Comparison of ENCODE assay signal across 10 mouse cellular contexts in genomic region chr16:48623447-48623846, GRCm38 (mm10).
A peak's percentile ranks its signal among the peaks of the same experiment; 100 is the strongest.
DNase-seq lines count a peak whose midpoint lies in the region; ATAC-seq and TF ChIP-seq lines count a peak whose summit lies in the region.
"Had no signal": no experiment of that assay in that cellular context is flagged by ENCODE, and none has a peak within 500 bp of the region (broad histone marks: within the 10 kb centered on the region; RNA-seq: fewer than 3 reads in every experiment).

No protein-coding gene starts in this region.

- H3K9ac ChIP-seq in kidney, embryonic 15.5 days: no peak overlapping the region
- H3K9ac ChIP-seq: neural tube, embryonic 15.5 days had no signal

- no peaks in the 10 kb centered on the region for H3K27me3 ChIP-seq in kidney, adult 2 months (replicated peaks; ENCODE audit: control insufficient read depth, insufficient read depth, low read length)
- no peaks in the 10 kb centered on the region for H3K27me3 ChIP-seq in kidney, embryonic 15.5 days
- H3K27me3 ChIP-seq: neural tube, embryonic 15.5 days had no signal

- H3K27ac ChIP-seq in kidney, adult 2 months (ENCODE audit: insufficient read depth, low read depth, low read length): no peak overlapping the region
- no peak overlapping the region for H3K27ac ChIP-seq in kidney, embryonic 15.5 days
- H3K27ac ChIP-seq: neural tube, embryonic 15.5 days had no signal

- H3K4me1 ChIP-seq in kidney, adult 2 months (ENCODE audit: control insufficient read depth, insufficient read depth, low read length): no peaks in the 10 kb centered on the region
- H3K4me1 ChIP-seq in kidney, embryonic 15.5 days: no peaks in the 10 kb centered on the region

- no peaks in the 10 kb centered on the region for H3K9me3 ChIP-seq in kidney, embryonic 15.5 days (replicated peaks)
- H3K9me3 ChIP-seq: neural tube, embryonic 15.5 days had no signal

- DNase-seq in kidney, adult 2 months: peak; percentile 5
- DNase-seq in CD4-positive, CD25-positive, alpha-beta regulatory T cell, adult 2 months (ENCODE audit: low read depth, low spot score): peak; percentile 82
- peak; percentile 12 for DNase-seq in adipocyte (ENCODE audit: low spot score)
- no peak for DNase-seq in embryo, embryonic 9.5 days (ENCODE audit: extremely low spot score)
- no peak for DNase-seq in gastrocnemius, postnatal 14 days
- no peak for DNase-seq in retina, postnatal 1 day
- DNase-seq: heart, postnatal 36 days had no signal

- no peak overlapping the region for H3K4me3 ChIP-seq in kidney, adult 2 months (ENCODE audit: insufficient read depth, low read depth, low read length)
- no peak overlapping the region for H3K4me3 ChIP-seq in kidney, embryonic 15.5 days (replicated peaks)
- H3K4me3 ChIP-seq: neural tube, embryonic 15.5 days had no signal

- H3K4me2 ChIP-seq in kidney, embryonic 15.5 days: no peak overlapping the region
- H3K4me2 ChIP-seq: neural tube, embryonic 15.5 days had no signal

- intact Hi-C loops in gastrocnemius, postnatal 14 days (cut with DNase I; ENCODE audit: low total_unique reads): no loop called here

- H3K36me3 ChIP-seq in kidney, adult 2 months (ENCODE audit: control insufficient read depth, insufficient read depth, low read length): no peaks in the 10 kb centered on the region
- no peaks in the 10 kb centered on the region for H3K36me3 ChIP-seq in kidney, embryonic 15.5 days
- H3K36me3 ChIP-seq: neural tube, embryonic 15.5 days had no signal

- no peak for TF ChIP-seq POLR2A in kidney, adult 2 months (IDR thresholded peaks at IDR 0.05; ENCODE audit: low read depth, low read length)

- WGBS in kidney, adult 2 months: 89% methylated on average over 1 of the region's 1 CpGs
- WGBS in kidney, embryonic 15.5 days: 93% methylated on average over 1 of the region's 1 CpGs

- TF ChIP-seq CTCF in kidney, adult 2 months (conservative IDR thresholded peaks at IDR 0.05; ENCODE audit: insufficient read depth, insufficient read length, low read depth, low read length): peak; percentile 49

- ATAC-seq in kidney, embryonic 15.5 days (replicated peaks; ENCODE audit: low FRiP score): no peak
- ATAC-seq in megakaryocyte-erythroid progenitor cell, adult 5-6 weeks (replicated peaks; ENCODE audit: low FRiP score, low TSS enrichment, poor library complexity, severe bottlenecking): peak; percentile 63

Comparison
In these comparisons a context has a peak if more than half of its experiments do, and no peak if none do; other contexts are left out.
1. DNase-seq: peak in kidney, adult 2 months (single experiment), CD4-positive, CD25-positive, alpha-beta regulatory T cell, adult 2 months (single experiment) and adipocyte (single experiment); none in embryo, embryonic 9.5 days (single experiment), gastrocnemius, postnatal 14 days (single experiment) and retina, postnatal 1 day (single experiment).